Mouse (Mus musculus): Measurements from ENCODE around the gene Slc22a14.
A peak's percentile ranks its signal among the peaks of the same experiment; 100 is the strongest.

Gene Slc22a14

DNA sequence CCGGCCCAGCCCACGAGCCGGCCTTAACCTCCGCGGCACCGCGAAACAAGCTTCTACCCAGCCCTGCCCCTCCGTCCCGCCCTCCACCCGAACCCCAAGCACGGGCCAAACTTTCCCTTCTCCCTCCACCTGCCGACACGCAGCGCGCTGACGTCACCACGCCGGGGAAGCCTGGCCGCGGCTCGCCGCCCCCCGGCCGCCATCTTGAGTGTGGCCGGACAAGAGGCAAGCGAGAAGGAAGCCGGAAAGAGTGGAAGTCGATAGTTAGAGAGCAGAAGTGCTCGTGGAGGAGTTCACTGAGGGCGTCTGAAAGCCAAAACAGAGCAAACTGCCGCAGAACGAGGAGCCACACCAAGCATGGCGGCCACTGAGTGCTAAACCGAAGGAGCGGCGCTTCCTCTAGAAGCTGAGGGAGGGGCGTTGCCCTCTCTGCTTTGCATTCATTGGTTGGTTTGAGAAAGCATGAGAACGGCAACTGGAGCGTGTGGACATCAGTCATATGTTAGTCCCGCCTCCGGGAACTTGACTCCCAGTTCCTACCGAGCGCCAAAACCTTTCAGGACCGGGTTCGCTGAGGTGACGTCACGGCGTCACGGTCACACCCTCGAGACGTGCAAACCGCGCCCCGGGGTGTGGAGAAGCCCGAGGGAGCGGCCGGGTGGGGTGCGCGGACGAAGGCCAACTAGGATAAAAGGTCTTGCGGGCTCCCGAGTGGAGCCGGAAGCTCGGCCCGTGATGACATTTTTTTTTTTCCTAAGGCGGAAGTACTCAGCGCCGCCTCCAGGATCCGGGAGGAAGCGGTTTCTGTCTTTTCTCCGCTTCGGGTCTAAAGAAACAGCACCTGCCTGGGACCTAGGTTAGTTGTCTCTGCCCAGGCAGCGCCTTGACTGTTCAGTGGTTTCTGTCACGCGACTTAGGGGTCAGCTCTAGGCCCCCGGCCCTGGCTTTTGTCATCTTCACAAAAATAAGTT is 42.8 kb downstream of the Slc22a14 start, which contains the start of gene Oxsr1:
Gene Oxsr1 (minus strand): TSS at position 139 of the 971 bp plus-strand sequence.
- DNase-seq (ENCODE audit: low read depth, low spot score): peak; percentile 99

DNA sequence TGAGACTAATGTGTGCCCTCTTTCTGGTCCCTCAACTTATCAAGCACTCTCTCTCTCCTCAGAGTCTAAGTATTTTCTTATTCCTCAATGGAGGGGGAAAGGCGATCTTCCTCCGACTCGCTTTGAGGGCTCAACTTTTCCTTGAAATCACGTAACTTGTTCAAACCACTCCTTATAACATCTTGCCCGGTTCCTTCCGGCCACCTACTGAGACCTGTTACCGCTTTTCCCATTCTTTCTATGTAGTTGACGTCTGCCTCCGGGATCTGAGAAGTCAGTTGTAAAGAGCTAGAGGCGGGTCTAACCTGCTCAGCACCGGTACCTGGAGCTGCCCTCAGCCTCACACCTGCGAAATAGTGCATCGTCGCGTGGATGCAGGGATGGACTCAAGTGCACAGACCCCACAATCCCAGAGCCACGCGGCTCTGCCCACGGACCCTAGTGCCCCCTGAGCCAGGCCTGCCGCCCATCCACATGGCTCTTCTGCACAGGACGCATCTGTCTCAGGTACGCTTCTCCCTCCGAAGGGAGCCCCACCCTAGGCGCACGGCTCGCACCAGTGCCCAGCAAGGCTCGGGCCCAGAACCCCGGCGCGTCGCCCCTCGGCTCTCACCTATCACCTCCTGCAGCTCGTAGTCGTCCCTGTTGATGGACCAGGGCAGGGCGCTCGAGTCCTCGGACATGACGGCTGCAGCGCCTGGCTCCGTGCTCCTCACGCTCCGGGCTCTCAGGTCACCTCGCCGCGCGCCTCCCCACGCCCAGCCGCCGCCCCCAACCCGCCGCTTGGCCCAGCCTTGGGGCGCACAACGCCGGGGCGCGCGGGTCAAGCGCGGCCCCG is 43.7 kb downstream of the Slc22a14 start:
- DNase-seq (ENCODE audit: low read depth, low spot score): peak; percentile 55

DNA sequence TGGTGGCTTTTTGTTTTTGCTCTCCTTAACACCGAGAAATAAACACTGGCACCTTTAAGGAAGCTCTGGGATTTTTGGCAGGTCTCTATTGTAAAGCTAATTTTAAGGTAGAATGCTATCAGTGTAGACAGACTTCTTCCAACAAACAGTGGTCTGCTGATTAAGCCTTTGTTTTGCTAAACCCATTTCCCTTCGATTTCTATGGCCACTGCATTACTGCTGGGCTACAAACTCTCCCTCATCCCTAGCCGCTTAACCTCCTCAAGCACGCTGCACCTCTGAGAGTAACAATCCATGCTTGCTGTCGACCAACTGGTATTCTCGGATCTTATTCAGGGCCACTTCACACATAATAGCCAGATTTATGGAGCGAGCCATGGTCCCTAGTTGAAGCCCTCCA is 44.4 kb downstream of the Slc22a14 start:
- DNase-seq (ENCODE audit: low read depth, low spot score): peak; percentile 41

DNA sequence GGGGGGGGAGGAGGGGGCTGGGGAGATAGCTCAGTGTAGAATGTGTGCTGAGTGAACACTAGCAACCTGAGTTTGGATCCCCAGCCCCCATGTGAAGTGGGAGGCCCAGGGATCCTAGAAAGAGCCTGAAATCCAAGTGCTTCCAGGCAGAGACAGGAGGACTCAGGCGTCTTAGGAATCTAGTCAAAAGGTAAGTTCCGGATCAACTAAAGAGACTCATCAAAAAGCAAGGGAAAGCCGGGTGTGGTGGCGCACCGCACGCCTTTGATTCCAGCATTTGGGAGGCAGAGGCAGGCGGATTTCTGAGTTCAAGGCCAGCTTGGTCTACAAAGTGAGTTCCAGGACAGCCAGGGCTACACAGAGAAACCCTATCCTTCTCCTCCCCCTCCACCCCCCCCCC is 44.9 kb downstream of the Slc22a14 start:
- no peak for DNase-seq (ENCODE audit: low read depth, low spot score)

DNA sequence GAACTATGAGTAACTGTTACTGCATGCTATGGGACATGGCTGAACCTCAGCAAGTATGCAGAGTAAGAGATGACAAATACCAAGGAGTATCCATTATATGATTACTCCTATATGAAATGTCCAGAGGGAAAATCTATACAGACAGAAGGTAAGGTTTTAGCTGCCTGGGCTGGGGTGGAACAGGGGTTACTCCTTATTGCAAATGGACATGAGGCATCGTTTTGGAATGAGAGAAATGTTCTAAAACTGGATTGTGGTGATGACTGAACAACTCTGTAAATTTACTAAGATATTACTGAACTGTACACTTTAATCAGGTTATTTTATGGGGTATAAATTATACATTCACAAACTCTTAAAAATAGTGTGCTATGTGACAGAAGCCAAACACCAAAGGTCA is 46.5 kb downstream of the Slc22a14 start:
- peak; percentile 67 for DNase-seq (ENCODE audit: low read depth, low spot score)

DNA sequence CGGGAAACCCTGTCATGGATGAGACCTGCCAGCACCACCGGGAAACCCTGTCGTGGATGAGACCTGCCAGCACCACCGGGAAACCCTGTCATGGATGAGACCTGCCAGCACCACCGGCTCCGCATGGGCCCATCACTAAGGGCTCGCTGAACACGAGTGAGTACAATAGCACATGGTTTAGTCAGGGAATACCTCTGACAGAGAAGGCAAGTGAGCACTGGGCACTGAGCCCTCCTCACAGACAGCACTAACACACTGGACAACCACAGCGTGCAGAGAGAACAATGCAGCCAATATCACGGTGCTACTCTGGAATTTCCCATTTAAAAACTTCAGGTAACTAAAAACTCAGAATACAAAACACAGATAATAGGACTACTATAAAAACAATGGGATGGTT is 52.3 kb downstream of the Slc22a14 start:
- no peak for DNase-seq (ENCODE audit: low read depth, low spot score)

DNA sequence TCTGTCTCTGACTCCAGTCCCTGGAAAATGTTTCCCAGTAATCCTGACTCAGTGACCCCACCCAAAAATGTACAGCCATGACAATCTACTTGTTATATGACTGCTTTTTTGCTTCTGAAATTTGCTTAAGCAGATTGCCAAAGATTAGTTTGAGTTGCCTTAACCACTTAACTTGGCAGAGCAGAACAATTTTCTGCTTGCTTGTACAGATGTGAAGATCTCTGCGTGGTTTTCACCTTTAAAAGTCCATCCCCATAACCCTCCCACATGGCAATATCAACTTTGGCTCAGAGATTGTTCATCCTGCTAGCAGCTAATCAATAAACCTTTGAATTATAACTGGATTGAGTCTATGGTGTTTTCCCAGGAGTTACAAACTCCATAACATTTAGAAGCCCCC is 56.3 kb downstream of the Slc22a14 start:
- DNase-seq (ENCODE audit: low read depth, low spot score): no peak

DNA sequence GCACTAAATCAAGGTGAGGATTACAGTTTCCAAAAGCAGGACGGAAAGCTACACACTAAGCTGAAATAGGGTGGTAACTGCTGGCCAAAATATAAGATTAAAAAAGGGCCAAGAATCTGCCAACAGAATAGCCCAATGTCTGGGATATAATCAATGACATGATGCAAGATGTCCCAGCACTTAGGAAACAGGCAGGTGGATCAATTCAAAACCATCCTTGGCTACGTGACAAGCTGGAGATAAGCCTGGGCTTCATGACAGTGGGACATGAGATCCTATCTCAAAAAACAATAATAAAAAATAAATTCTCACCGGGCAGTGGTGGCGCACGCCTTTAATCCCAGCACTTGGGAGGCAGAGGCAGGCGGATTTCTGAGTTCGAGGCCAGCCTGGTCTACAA is 59.5 kb downstream of the Slc22a14 start:
- DNase-seq (ENCODE audit: low read depth, low spot score): no peak

DNA sequence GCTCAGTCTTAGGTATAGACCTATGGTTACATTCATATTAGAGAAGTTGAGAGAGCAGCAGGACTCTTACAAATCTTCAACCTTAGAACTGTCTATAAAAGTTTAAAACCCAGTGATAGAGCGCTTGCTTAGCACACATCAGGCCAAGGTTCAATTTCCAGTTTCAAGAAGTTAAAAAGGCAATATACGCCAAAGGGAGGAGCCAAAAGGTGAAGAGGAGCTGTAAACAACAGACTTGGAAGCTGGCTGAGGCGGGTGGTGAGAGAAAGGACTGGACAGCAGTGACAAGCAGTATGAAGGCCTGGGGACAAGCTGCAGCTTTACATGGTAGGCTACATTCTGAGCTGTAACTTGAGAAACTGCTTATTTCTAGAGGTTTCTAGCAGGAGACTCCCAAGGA is 66.8 kb downstream of the Slc22a14 start:
- DNase-seq (ENCODE audit: low read depth, low spot score): no peak

DNA sequence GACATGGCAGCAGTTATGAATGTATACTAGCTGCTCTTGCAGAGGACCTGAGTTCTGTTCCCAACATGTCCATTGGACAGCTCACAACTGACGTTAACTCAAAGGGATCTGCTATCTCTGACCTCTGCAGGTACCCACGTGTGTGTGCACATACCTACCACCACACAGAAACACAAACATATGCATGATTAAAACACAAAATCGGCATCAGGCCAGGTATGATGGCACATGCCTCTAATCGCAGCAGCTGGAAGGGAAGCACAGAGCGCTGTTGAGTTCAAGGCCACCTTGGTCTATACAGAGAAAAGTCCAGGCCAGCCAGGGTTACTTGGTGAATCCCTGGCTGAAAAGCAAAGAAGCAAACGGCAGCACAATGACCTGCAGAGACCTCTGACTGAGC is 67.7 kb downstream of the Slc22a14 start:
- no peak for DNase-seq (ENCODE audit: low read depth, low spot score)

DNA sequence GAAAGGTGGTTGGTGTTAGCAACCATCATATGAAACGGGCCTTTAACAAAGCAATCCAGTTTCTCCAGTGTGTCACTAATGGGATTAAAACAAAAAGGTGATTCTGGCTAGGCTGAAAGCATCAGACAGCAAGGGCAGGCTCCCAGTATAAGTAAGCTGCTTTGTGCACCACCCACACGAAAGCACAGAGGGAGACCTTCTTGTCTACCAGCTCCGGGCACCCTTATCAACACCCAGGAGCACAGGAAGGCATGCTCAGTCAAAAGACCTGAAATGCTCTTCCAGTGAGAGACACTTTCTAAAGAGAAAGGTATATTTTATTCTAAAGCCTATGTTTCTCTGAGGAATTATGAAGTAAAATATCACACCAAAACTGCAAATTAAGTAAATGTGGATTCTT is 74.6 kb downstream of the Slc22a14 start:
- DNase-seq (ENCODE audit: low read depth, low spot score): no peak

DNA sequence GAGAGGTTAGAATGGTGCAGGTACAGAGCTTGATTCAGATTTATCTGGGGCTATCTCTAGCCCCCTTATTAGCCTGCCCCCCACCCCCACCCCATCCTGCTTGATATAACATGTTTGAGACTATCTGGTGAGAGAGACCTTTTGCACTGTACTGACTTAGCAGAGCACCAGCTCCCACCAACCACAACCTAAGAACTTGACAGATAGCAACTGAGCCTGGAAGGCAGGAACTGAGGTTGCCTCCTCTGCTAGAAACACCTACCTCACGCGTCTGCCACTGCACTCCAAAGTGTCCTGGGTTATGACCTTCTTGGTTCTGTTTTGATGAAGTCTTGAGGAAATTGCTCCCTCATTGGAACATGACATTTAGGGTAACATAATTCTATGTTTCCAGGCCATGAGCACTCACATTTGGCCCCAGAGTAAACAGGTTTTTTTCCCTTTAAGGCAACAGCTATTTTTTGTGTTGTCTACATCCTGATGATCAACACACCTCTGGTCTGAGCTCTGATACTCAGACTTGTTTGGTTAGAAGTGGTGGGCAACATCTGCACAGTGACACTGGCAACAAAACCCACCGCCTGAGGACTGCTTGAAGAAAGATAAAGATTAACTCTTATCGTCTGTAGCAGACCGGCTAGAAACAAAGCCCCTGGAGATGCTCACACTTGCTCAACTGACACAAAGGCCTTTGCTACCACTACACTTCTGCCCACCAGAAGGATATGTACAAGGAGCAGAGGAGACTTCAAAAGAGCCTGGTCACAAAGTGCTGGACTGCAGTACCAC is 84.3 kb downstream of the Slc22a14 start:
- no peak for DNase-seq (ENCODE audit: low read depth, low spot score)

DNA sequence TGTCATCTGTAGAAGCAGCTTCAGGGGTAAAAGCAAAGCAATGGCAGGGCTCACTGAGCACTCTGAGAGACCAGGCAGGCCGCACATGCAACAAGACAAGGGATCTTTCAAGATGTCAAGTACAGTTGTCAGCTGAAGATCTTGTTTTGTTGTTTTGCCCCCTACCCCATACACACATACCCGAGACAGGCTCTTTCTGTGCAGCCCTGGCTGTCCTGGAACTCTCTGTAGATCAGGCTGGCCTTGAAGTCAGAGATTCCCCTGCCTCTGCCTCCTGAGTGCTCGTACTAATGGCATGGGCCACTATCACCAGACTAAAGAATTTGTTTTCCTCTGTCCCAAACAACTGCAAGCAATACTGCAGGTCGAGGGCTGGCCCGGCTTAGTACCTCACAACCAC is 87.3 kb downstream of the Slc22a14 start:
- DNase-seq (ENCODE audit: low read depth, low spot score): no peak

DNA sequence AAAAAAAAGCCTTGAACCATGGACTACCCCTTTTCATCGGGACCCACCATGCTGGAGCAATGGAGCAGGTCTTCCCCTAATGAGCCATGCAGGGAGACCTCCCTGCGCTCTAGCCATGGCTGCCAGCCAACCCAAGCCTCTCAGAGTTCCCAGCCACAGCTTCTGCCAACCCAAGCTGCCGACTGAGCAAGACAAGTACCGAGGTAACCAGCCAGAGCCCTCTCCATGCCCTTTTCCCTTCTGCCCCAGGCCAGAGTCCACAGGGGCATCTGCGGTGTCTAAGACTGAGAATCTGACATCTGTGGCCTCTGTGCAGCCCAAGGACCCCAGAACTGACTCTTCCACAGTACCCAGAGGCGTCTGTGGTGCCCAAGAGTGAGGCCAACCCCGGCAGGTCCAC is 89.0 kb downstream of the Slc22a14 start:
- DNase-seq (ENCODE audit: low read depth, low spot score): no peak

DNA sequence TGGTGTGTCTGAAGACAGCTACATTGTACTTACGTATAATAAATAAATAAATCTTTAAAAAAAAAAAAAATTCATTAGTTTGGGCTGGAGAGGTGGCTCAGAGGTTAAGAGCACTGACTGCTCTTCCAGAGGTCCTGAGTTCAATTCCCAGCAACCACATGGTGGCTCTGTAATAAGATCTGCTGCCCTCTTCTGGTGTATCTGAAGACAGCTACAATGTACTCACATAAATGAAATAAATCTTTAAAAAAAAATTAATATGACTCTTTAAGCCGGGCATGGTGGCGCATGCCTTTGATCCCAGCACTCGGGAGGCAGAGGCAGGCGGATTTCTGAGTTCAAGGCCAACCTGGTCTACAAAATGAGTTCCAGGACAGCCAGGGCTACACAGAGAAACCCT is 90.5 kb downstream of the Slc22a14 start:
- DNase-seq (ENCODE audit: low read depth, low spot score): peak; percentile 17

DNA sequence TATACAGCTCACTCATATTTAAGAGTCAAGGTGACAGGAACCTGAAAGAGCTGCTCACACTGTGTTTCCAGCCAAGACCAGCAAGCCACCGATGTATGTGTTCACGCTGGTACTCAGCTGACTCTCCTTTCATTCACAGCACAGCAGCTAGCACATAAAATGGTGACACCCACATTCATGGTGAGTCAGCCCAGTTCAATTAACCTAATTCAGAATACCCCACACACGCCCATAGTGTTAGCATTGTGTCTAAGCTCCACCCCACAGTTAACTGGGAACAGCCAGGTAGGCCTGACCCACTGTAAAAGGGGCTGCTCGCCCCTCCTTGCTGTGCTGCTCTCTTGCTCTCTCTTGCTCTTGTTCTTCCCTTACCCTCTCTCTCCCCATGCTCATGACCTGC is 93.9 kb downstream of the Slc22a14 start:
- DNase-seq (ENCODE audit: low read depth, low spot score): no peak

DNA sequence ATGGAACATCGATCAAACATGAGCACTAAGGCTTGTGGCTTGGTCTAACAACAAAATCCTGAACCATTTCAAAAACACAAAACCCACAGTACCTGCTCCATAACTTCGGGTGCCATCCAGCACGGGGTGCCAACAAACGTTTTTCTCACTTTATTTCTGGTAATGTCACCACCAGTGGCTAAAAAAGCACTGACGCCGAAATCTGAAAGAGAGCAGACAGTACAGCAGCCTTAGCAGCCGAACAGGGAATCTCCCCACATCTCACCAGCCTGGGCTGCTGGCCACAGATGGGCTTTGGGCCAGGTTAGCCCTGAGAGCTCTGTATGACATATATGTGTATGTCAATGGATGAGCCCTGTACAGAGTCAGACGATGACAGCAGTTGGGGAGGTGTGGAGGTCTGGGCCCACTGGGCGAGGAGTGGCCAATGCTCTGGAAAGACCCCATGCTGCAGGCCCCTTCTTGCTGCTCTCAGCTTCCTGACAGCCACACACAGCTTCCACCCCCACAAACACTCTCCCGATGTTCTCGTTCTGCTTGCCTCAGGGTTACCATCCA is 96.7 kb downstream of the Slc22a14 start:
- DNase-seq (ENCODE audit: low read depth, low spot score): no peak

DNA sequence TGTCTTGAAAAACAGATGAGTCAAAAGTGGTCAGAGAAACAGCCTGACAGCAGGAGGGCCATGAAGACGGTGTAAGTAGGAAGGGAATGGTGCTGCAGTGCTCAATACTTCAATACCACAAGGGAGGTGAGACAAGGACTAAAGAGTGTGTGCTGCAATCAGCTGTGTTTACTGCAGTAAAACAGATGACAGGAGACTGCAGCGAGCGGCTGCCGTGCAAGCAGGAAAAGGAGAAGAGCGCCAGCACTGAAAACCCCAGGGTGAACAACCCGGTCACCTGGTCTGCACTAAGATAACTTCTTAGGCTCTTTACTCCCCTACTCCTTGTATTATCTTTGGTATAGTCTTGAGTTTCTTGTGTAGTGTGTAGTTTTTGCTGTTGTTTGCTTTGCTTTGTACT is 97.2 kb downstream of the Slc22a14 start:
- no peak for DNase-seq (ENCODE audit: low read depth, low spot score)

DNA sequence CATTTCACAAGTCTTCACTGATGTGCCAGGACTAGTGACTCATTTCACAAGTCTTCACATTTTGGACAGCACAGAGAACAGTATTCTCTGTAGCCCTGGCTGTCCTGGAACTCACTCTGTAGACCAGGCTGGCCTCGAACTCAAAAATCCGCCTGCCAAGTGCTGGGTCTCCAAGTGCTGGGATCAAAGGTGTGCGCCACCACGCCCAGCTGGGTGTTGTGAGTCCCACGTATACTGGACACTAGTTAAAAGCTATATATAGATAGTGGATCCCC is 99.3 kb downstream of the Slc22a14 start:
- peak; percentile 20 for DNase-seq (ENCODE audit: low read depth, low spot score)

DNA sequence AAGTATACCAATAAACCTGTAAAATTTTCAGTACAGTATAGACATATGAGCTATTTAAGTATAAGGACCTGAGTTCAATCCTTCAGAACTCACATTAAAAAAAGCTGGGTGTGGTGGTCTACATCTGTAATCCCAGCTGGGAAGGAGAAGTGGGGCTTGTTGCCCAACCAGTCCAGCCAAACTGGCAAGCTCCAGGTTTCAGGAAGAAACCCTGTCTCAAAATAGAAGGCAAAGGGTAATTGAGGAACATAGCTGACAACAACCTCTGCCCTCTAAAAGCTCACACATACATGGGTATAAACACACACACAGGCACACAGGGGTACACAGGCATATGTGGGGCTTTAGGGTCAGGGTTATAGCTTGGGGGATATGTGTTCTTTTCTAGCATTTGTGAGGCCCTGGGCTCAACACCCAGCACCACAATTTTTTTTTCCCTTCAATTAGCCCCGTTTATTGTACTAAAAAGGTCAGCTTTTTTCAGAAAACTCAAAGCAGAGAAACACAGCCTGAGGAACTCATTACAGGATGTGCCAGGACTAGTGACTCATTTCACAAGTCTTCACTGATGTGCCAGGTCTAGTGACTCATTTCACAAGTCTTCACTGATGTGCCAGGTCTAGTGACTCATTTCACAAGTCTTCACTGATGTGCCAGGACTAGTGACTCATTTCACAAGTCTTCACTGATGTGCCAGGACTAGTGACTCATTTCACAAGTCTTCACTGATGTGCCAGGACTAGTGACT is 99.8 kb downstream of the Slc22a14 start:
- peak; percentile 65 for DNase-seq (ENCODE audit: low read depth, low spot score)

DNA sequence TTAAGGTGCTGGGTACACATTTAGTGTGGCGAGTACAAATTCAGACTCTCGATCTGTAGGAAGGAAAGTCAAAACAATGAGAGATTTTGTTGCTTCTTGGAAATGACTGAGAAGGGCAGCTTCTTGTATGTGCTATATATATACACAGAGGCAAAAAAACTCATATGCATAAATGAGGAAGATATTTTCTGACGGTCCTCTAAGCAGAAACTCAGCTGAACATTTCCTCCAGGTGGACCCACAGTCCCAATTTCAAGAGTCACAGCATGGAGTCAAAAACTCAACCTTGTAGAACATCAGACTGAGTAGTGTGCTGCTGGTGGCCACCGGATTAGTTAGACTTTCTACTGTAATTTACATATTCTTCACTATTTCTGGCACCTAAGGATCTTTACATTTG is 102.3 kb downstream of the Slc22a14 start:
- DNase-seq (ENCODE audit: low read depth, low spot score): no peak
